Mouse (Mus musculus) testis, adult 2 months (tissue): Measurements from ENCODE around the gene Gm4791. TPM values are rescaled to one million over a fixed set of nuclear protein-coding genes. Genes with fewer than 3 reads are reported as not detected.

ENCODE experiments used
- H3K27ac ChIP-seq: fragments of 200-500 bp; 2 replicates; pipeline ENCODE4 v1.5.1; 2012; ENCODE audit warnings: low read depth, low read length; ENCODE audit not compliant: control insufficient read depth, insufficient read depth
- H3K27me3 ChIP-seq: fragments of 200-500 bp; 2 replicates; pipeline ENCODE4 v1.6.1; 2012; ENCODE audit warnings: mild to moderate bottlenecking, low read length, moderate library complexity; ENCODE audit not compliant: control insufficient read depth, insufficient read depth
- H3K36me3 ChIP-seq: fragments of 200-500 bp; 2 replicates; pipeline ENCODE4 v1.6.1; 2012; ENCODE audit warnings: mild to moderate bottlenecking, low read length; ENCODE audit not compliant: control insufficient read depth, insufficient read depth
- H3K4me1 ChIP-seq: fragments of 200-500 bp; 2 replicates; pipeline ENCODE4 v1.6.1; 2012; ENCODE audit warnings: low read length; ENCODE audit not compliant: control insufficient read depth, insufficient read depth
- H3K4me3 ChIP-seq: fragments of 200-500 bp; 2 replicates; pipeline ENCODE4 v1.5.1; 2012; ENCODE audit warnings: low read depth, mild to moderate bottlenecking, low read length, moderate library complexity, mixed read lengths; ENCODE audit not compliant: control insufficient read depth
- CTCF ChIP-seq: fragments of 200-500 bp; IDR thresholded peaks from 2 replicates; pipeline ENCODE4 v1.5.1; 2012; ENCODE audit warnings: low read depth, mild to moderate bottlenecking, inconsistent platforms, low read length, moderate library complexity; ENCODE audit not compliant: control insufficient read depth, insufficient read depth, insufficient replicate concordance
- POLR2A ChIP-seq: fragments of 200-500 bp; IDR thresholded peaks from 2 replicates; pipeline ENCODE4 v1.6.1; 2012; ENCODE audit warnings: low read depth, mild to moderate bottlenecking, inconsistent platforms, low read length, moderate library complexity; ENCODE audit not compliant: control insufficient read depth
- polyA plus RNA-seq: library from polyadenylated mRNA; depleted of rRNA; stranded (reverse); fragments of >200 nt; gene quantifications from 2 replicates; pipeline ENCODE4 v1.2.3, GENCODE M21; 2012

The Gm4791 gene
- polyA plus RNA-seq, 1 experiment: not detected

GRCm38 (mm10) chr9:46983471-46983870 lies 15.1 kb upstream of the Gm4791 start:
- Histone ChIP-seq H3K4me3 (no peak overlapping the region), H3K27me3 (no peaks in the 10 kb centered on the region), H3K36me3 (no peaks in the 10 kb centered on the region), H3K27ac (no peak overlapping the region), H3K4me1 (no peaks in the 10 kb centered on the region)
- no peak for TF ChIP-seq CTCF

GRCm38 (mm10) chr9:47041569-47041968 lies 43.0 kb downstream of the Gm4791 start:
- TF ChIP-seq CTCF (no peak), POLR2A (no peak)
- Histone ChIP-seq H3K36me3 (no peaks in the 10 kb centered on the region), H3K27me3 (no peaks in the 10 kb centered on the region), H3K4me3 (no peak overlapping the region), H3K4me1 (no peaks in the 10 kb centered on the region), H3K27ac (no peak overlapping the region)
